Mouse (Mus musculus) heart, adult 2 months (tissue): ENCODE measurements around the gene Camta1. TPM values are rescaled to one million over a fixed set of nuclear protein-coding genes. Genes with fewer than 3 reads are reported as not detected.
A peak's percentile ranks its signal among the peaks of the same experiment; 100 is the strongest.

Source experiments
- DNase-seq, 2 experiments: peaks; one replicate each; pipeline ENCODE4 v3.0.0; 2021
- H3K27ac ChIP-seq: fragments of 200-600 bp; 2 replicates; pipeline ENCODE4 v1.8.1; 2022
- H3K27me3 ChIP-seq: fragments of 200-500 bp; 2 replicates; pipeline ENCODE4 v1.6.1; 2012; ENCODE audit warnings: mild to moderate bottlenecking, low read length, inconsistent platforms, mixed read lengths; ENCODE audit not compliant: control insufficient read depth, insufficient read depth
- H3K36me3 ChIP-seq: fragments of 200-500 bp; 2 replicates; pipeline ENCODE4 v1.6.1; 2012; ENCODE audit warnings: low read length, inconsistent platforms; ENCODE audit not compliant: control insufficient read depth, insufficient read depth
- H3K4me1 ChIP-seq: fragments of 200-500 bp; 2 replicates; pipeline ENCODE4 v1.6.1; 2011; ENCODE audit warnings: low read length; ENCODE audit not compliant: control insufficient read depth, insufficient read depth
- H3K4me3 ChIP-seq: fragments of 200-600 bp; 2 replicates; pipeline ENCODE4 v1.8.1; 2022
- H3K79me2 ChIP-seq: fragments of 200-500 bp; replicated peaks from 2 replicates; pipeline ENCODE4 v1.6.1; 2012; ENCODE audit warnings: mild to moderate bottlenecking, inconsistent platforms, low read length, moderate library complexity, mixed read lengths; ENCODE audit not compliant: control insufficient read depth, insufficient read depth
- H3K9ac ChIP-seq: fragments of 200-500 bp; 2 replicates; pipeline ENCODE4 v1.6.1; 2012; ENCODE audit warnings: low read depth, mild to moderate bottlenecking, control low read depth, inconsistent platforms, low read length, mixed read lengths
- CTCF ChIP-seq: fragments of 200-600 bp; IDR thresholded peaks from 2 replicates; pipeline ENCODE4 v1.8.1; 2022; ENCODE audit warnings: antibody characterized with exemption, mild to moderate bottlenecking, moderate library complexity
- EP300 ChIP-seq: fragments of 200-500 bp; IDR thresholded peaks from 2 replicates; pipeline ENCODE4 v1.6.1; 2011; ENCODE audit warnings: low read depth, low read length, control low read depth; ENCODE audit not compliant: insufficient read depth
- POLR2A ChIP-seq: fragments of 200-500 bp; IDR thresholded peaks from 2 replicates; pipeline ENCODE4 v1.6.1; 2011; ENCODE audit warnings: mild to moderate bottlenecking, low read depth, low read length, control low read depth; ENCODE audit not compliant: insufficient read depth
- WGBS: fragments of 180-500 bp; shearing (Covaris S2); methylation state at CpG from one replicate; pipeline ENCODE4 v1.1.7; 2018; 5-methylcytosine and 5-hydroxymethylcytosine counted together
- intact Hi-C: fragments of 180-260 bp; cut with DNase I; formaldehyde crosslinking; loops from one replicate; pipeline ENCODE4 v1.15.1; 2025
- polyA plus RNA-seq: library from polyadenylated mRNA; depleted of rRNA; stranded (reverse); fragments of >200 nt; gene quantifications from 2 replicates; pipeline ENCODE4 v1.2.3, GENCODE M21; 2012
- total RNA-seq, 2 experiments: library from RNA; stranded (reverse); gene quantifications; 2 replicates each; pipeline ENCODE4 v1.2.3; 2021

Gene Camta1
- total and polyA plus RNA-seq, 3 experiments = 39.4 to 234 (median 208) TPM

DNA sequence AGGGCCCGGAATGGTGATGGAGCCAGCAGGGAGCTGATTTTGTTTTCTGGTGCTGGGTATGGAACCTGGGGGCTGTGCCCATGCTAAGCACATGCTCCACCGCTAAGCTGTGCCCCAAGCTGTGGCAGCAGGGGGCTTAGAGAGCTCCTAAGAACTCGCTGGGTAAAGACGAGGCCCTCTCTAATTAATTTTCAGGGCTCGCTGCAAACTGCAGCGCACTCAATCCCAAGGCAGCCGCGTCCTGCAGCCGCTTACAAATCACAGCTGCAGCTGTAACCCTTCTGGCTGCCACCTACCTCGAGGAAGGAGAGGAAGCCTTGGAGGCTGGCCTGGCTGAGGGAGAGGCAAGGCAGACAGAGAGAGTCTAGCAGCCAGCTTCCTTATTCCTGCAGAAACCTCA is 639.0 kb downstream of the Camta1 start:
- intact Hi-C loops = no loop called here
- H3K27ac ChIP-seq = no peak overlapping the region
- no peaks in the 10 kb centered on the region for H3K79me2 ChIP-seq
- TF ChIP-seq CTCF (no peak), POLR2A (no peak), EP300 (no peak)
- no peak overlapping the region for H3K9ac ChIP-seq
- WGBS = 49% methylated on average over 10 of the region's 10 CpGs
- no peaks in the 10 kb centered on the region for H3K27me3 ChIP-seq
- H3K4me1 ChIP-seq = no peaks in the 10 kb centered on the region
- H3K4me3 ChIP-seq = no peak overlapping the region
- H3K36me3 ChIP-seq = no peaks in the 10 kb centered on the region
- DNase-seq = no peak

DNA sequence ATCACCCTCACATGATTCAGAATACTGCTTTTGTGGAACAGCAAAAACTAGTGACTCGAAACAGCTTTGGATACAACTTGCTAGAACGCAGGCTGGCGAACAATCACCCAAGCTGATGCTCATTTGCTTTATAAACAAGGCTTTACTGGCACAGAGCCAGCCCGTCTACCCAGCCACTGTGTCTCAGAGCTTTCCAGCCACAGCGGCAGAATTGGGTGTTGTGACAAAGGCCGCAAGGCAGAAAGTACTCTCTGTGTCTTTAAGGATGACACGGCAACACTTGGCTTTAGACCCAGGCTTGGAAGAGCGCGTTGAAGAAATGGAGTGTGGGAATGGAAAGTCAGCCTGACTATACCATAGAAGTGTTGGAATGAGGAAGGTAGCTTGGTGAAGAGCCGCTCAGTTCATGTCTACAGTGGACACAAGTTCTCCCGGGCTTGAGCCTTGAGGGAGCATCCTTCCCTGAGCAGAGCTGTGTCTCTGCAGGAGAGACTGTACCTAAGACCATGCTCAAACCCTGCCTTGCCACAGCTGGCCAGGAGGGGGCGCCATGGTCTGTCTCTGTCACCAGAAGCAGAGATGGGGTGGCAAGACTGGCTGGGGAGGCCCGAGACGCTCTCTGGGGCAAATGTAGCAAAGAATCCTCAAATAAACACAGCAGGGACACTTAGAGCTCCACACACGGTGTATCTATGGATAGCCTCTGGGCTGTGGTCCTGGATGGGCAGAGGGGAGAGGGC is 645.0 kb downstream of the Camta1 start:
- no peak overlapping the region for H3K9ac ChIP-seq
- H3K36me3 ChIP-seq = no peaks in the 10 kb centered on the region
- H3K79me2 ChIP-seq = no peaks in the 10 kb centered on the region
- H3K27ac ChIP-seq = no peak overlapping the region
- H3K27me3 ChIP-seq = no peaks in the 10 kb centered on the region
- H3K4me1 ChIP-seq = no peaks in the 10 kb centered on the region
- 63% methylated on average over 15 of the region's 15 CpGs for WGBS
- TF ChIP-seq EP300 (no peak), CTCF (0 out of 2 replicates have a peak, but pooled peaks have one; percentile 8), POLR2A (no peak)
- no peak for DNase-seq
- no peak overlapping the region for H3K4me3 ChIP-seq
- intact Hi-C loops = no loop called here

DNA sequence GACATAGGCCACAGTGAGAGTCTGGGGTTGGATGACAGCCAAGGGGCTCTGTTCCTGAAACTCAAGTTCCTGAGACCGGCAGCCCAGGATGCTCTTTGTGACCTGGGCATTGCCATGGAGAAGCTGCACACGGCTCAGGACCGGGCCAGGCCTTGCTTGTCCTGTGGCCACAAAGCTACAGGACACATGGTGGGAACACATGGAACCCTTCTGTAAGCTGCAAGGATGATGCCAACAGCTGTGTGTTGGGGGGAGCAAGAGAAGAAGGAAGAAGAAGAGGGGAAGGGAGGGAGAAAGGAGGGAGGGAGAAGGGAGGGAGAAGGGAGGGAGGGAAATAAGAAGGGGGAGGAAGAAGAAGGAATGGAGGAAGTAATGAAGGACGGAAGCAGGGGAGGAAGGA is 645.8 kb downstream of the Camta1 start:
- WGBS = 41% methylated on average over 4 of the region's 4 CpGs

DNA sequence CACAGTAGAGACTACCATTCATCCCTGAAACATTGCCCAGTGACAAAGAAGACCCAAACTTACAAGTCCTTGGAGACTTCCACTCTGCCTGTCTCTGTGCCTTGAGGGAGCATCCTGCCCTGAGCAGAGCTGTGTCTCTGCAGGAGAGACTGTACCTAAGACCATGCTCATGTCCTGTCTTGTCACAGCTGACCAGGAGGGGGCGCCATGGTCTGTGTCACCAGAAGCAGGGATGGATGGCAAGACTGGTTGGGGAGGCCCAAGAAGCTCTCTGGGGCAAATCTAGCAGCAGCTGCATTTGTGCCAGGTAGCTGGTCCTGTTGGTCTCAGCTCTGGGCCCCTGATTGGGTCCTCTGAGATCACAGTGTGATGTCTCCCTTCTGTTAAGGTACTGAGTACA is 646.5 kb downstream of the Camta1 start:
- Histone ChIP-seq H3K27ac (no peak overlapping the region), H3K79me2 (no peaks in the 10 kb centered on the region), H3K9ac (no peak overlapping the region), H3K36me3 (no peaks in the 10 kb centered on the region), H3K4me1 (no peaks in the 10 kb centered on the region), H3K27me3 (no peaks in the 10 kb centered on the region), H3K4me3 (no peak overlapping the region)
- no peak for DNase-seq
- WGBS = 57% methylated on average over 1 of the region's 1 CpGs
- TF ChIP-seq CTCF (peak; percentile 15), EP300 (no peak), POLR2A (no peak)
- intact Hi-C loops = no loop called here

More for the DNA sequence above, 645.8 kb downstream of the Camta1 start:
- no peak for DNase-seq
- no peaks in the 10 kb centered on the region for H3K36me3 ChIP-seq
- no peaks in the 10 kb centered on the region for H3K4me1 ChIP-seq
- H3K4me3 ChIP-seq = no peak overlapping the region
- intact Hi-C loops = no loop called here
- H3K79me2 ChIP-seq = no peaks in the 10 kb centered on the region
- TF ChIP-seq CTCF = no peak
- TF ChIP-seq EP300 = no peak
- TF ChIP-seq POLR2A = no peak
- no peaks in the 10 kb centered on the region for H3K27me3 ChIP-seq
- H3K9ac ChIP-seq = no peak overlapping the region
- no peak overlapping the region for H3K27ac ChIP-seq

DNA sequence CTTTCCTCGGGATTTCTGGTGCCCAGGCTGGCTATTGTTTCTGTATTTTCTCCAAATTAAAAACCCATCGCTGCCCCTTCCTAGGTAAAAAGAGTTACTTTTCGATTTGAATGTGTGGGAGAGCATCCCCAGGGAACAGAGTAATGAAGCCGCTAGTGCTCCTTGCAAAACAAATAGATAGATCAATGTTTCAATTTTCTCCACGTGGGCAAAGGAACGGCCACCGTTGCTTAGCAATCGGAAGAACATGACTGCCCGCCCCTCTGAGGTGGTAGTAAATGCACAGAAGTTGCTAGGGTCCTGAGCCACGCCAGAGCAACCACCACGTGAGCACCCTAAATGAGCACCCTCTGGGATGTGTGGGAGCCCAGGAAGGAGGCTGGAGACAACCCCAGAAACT is 648.2 kb downstream of the Camta1 start:
- intact Hi-C loops = no loop called here

DNA sequence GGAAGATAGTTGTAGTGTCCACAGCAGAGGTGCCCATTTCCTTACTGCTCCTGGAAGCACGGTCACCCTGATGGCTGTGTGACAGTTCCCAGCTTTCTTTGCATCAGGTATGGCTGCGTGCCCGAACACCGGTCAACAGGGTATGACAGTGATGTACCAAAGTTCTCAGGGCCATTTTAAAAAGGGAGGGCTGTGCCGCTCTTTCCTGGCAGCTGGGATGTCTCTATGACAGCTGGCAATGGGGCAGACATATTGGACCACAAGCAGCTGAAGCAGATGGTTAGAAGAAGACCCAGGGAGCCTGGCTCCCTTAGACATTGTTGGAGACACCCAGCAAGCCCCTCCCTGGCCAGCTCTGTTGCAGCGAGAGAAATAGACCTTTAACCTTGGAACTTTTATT is 649.7 kb downstream of the Camta1 start:
- Histone ChIP-seq H3K27me3 (no peaks in the 10 kb centered on the region), H3K4me3 (no peak overlapping the region), H3K36me3 (no peaks in the 10 kb centered on the region), H3K27ac (no peak overlapping the region), H3K79me2 (no peaks in the 10 kb centered on the region), H3K4me1 (no peaks in the 10 kb centered on the region), H3K9ac (no peak overlapping the region)
- WGBS = 90% methylated on average over 6 of the region's 6 CpGs
- intact Hi-C loops = no loop called here
- TF ChIP-seq POLR2A = no peak
- TF ChIP-seq CTCF = no peak
- DNase-seq = no peak

More for the DNA sequence above, 648.2 kb downstream of the Camta1 start:
- no peak for TF ChIP-seq EP300
- TF ChIP-seq POLR2A = no peak
- TF ChIP-seq CTCF = no peak
- H3K4me1 ChIP-seq = no peaks in the 10 kb centered on the region
- WGBS = 76% methylated on average over 11 of the region's 11 CpGs
- H3K79me2 ChIP-seq = no peaks in the 10 kb centered on the region
- no peaks in the 10 kb centered on the region for H3K27me3 ChIP-seq
- DNase-seq = no peak
- no peak overlapping the region for H3K4me3 ChIP-seq
- no peaks in the 10 kb centered on the region for H3K36me3 ChIP-seq
- no peak overlapping the region for H3K27ac ChIP-seq
- no peak overlapping the region for H3K9ac ChIP-seq
